Mouse (Mus musculus) lung, embryonic 15.5 days (tissue): ENCODE results near the gene Pax3. TPM values are rescaled to one million over a fixed set of nuclear protein-coding genes. Genes with fewer than 3 reads are reported as not detected.

Experiments
- ATAC-seq: fragments of 200-750 bp; cut with Nextera tagmentation; 2 replicates; pipeline ENCODE4 v1.8.0; 2017; ENCODE audit warnings: moderate number of reproducible peaks, borderline replicate concordance; ENCODE audit not compliant: low FRiP score, low TSS enrichment; ENCODE audit errors: extremely low read depth
- H3K27ac ChIP-seq: fragments of 300-500 bp; sonication (generic); 2 replicates; pipeline ENCODE4 v1.5.1; 2015; ENCODE audit warnings: moderate library complexity, mild to moderate bottlenecking, inconsistent platforms
- H3K27me3 ChIP-seq: fragments of 300-500 bp; sonication (generic); 2 replicates; pipeline ENCODE4 v1.6.1; 2015; ENCODE audit warnings: inconsistent platforms
- H3K36me3 ChIP-seq: fragments of 300-500 bp; sonication (generic); 2 replicates; pipeline ENCODE4 v1.6.1; 2015; ENCODE audit warnings: inconsistent platforms
- H3K4me1 ChIP-seq: fragments of 300-500 bp; sonication (generic); 2 replicates; pipeline ENCODE4 v1.6.1; 2015; ENCODE audit warnings: inconsistent platforms
- H3K4me2 ChIP-seq: fragments of 300-500 bp; sonication (generic); 2 replicates; pipeline ENCODE4 v1.6.1; 2015; ENCODE audit warnings: inconsistent platforms, mild to moderate bottlenecking, moderate library complexity
- H3K4me3 ChIP-seq: fragments of 300-500 bp; sonication (generic); 2 replicates; pipeline ENCODE4 v1.5.1; 2015; ENCODE audit warnings: mild to moderate bottlenecking, inconsistent platforms
- H3K9ac ChIP-seq: fragments of 300-500 bp; sonication (generic); 2 replicates; pipeline ENCODE4 v1.6.1; 2015; ENCODE audit warnings: inconsistent platforms
- H3K9me3 ChIP-seq: fragments of 300-500 bp; sonication (generic); 2 replicates; pipeline ENCODE4 v1.6.1; 2016; ENCODE audit warnings: inconsistent platforms
- WGBS: fragments of 180-500 bp; shearing (Covaris S2); methylation state at CpG from one replicate; pipeline ENCODE4 v1.1.7; 2015; 5-methylcytosine and 5-hydroxymethylcytosine counted together
- polyA plus RNA-seq: library from polyadenylated mRNA; unstranded; fragments of >200 nt; fragmentation: Nextera tagmentation; extraction: Ambion mirVana; gene quantifications from 2 replicates; pipeline ENCODE4 v1.2.1, GENCODE M21; 2015

Pax3 gene
- polyA plus RNA-seq: 0.04 and 0.06 TPM in 2 replicates

- H3K27me3 ChIP-seq: peaks cover 100% of the 10 kb centered on the region
- 0 out of 2 replicates have a peak, but pooled peaks have one; percentile 25 for ATAC-seq
- peaks cover 13% of the 10 kb centered on the region for H3K4me1 ChIP-seq
- no peak within 1 kb of the TSS for H3K9ac ChIP-seq
- no peaks in the 10 kb centered on the region for H3K36me3 ChIP-seq
- H3K4me2 ChIP-seq: peak within 1 kb of the TSS; percentile 51
- peak within 1 kb of the TSS; percentile 25 for H3K4me3 ChIP-seq
- H3K27ac ChIP-seq: no peak within 1 kb of the TSS
- WGBS: 1% methylated on average over 37 of the region's 37 CpGs
- no peaks in the 10 kb centered on the region for H3K9me3 ChIP-seq
Measured at GRCm38 (mm10) chr1:78196751-78197311, at the start of gene Pax3. TSS of gene Pax3 (minus strand) at chr1:78197134.

DNA sequence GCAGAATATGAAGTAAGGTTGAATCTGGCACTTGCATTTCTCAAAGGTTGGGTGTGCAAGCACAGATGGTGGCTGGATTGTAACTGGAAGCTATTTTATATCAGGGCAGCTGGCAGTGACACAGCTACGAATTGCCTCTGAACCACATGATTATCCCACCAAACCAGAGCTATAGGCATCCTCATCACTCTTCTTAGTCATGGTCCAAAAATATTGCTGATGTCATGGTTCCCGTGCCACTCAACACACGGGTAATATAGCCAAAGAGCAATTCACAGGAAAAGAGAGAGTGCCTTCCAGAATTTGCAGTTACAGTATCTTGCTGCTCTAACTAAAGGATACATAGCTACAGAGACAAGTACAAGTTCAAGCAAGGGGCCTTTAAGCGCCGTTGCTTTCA, 37.4 kb upstream of the Pax3 start:
- H3K27ac ChIP-seq: no peak overlapping the region
- H3K27me3 ChIP-seq: no peaks in the 10 kb centered on the region
- no peaks in the 10 kb centered on the region for H3K9me3 ChIP-seq
- H3K4me1 ChIP-seq: no peaks in the 10 kb centered on the region
- H3K4me2 ChIP-seq: no peak overlapping the region
- no peaks in the 10 kb centered on the region for H3K36me3 ChIP-seq
- no peak overlapping the region for H3K9ac ChIP-seq
- 80% methylated on average over 5 of the region's 5 CpGs for WGBS
- no peak for ATAC-seq
- no peak overlapping the region for H3K4me3 ChIP-seq

GRCm38 (mm10) chr1:78231901-78232546, 35.1 kb upstream of the Pax3 start:
- Histone ChIP-seq H3K4me2 (no peak overlapping the region), H3K27me3 (peaks cover 4% of the 10 kb centered on the region; the same call in 1 of the 2 replicates), H3K36me3 (no peaks in the 10 kb centered on the region), H3K4me1 (no peaks in the 10 kb centered on the region), H3K4me3 (no peak overlapping the region), H3K9ac (no peak overlapping the region), H3K9me3 (no peaks in the 10 kb centered on the region), H3K27ac (no peak overlapping the region)
- 40% methylated on average over 10 of the region's 10 CpGs for WGBS
- no peak for ATAC-seq

DNA sequence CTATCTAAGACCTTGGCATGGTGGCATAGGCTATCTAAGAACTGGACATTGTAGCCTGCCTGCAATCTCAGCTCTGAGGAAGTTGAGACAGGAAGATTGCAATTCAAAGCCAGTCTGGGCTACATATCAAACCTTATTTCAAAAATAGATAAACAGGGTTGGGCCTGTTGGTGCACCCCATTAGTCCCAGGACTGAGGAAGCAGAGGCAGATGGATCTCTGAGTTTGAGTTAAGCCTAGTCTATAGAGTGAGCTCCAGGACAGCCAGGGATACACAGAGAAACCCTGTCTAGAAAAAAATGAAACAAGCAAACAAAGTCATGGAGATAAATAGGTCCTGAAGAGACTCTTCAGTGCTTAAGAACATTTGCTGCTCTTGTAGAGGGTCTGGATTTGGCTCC, 32.9 kb upstream of the Pax3 start:
- no peak overlapping the region for H3K4me2 ChIP-seq
- H3K4me1 ChIP-seq: no peaks in the 10 kb centered on the region
- no peak for ATAC-seq

GRCm38 (mm10) chr1:78228771-78229170, 31.8 kb upstream of the Pax3 start:
- peaks cover 9% of the 10 kb centered on the region; the same call in 1 of the 2 replicates for H3K27me3 ChIP-seq
- no peak overlapping the region for H3K27ac ChIP-seq
- no peaks in the 10 kb centered on the region for H3K4me1 ChIP-seq
- H3K4me3 ChIP-seq: no peak overlapping the region
- WGBS: 66% methylated on average over 5 of the region's 5 CpGs
- H3K36me3 ChIP-seq: no peaks in the 10 kb centered on the region
- H3K9ac ChIP-seq: no peak overlapping the region
- ATAC-seq: no peak
- no peaks in the 10 kb centered on the region for H3K9me3 ChIP-seq
- no peak overlapping the region for H3K4me2 ChIP-seq

More for the DNA sequence above, 32.9 kb upstream of the Pax3 start:
- no peak overlapping the region for H3K4me3 ChIP-seq
- no peak overlapping the region for H3K27ac ChIP-seq
- H3K9ac ChIP-seq: no peak overlapping the region
- peaks cover 9% of the 10 kb centered on the region; the same call in 1 of the 2 replicates for H3K27me3 ChIP-seq
- no peaks in the 10 kb centered on the region for H3K9me3 ChIP-seq
- no peaks in the 10 kb centered on the region for H3K36me3 ChIP-seq

GRCm38 (mm10) chr1:78218057-78218780, 21.3 kb upstream of the Pax3 start:
- H3K4me1 ChIP-seq: peaks cover 29% of the 10 kb centered on the region
- no peak overlapping the region for H3K9ac ChIP-seq
- H3K27me3 ChIP-seq: peaks cover 87% of the 10 kb centered on the region
- H3K36me3 ChIP-seq: no peaks in the 10 kb centered on the region
- under 1% methylated on average over 19 of the region's 19 CpGs for WGBS
- peak overlapping the region; percentile 98 for H3K4me2 ChIP-seq
- H3K9me3 ChIP-seq: no peaks in the 10 kb centered on the region
- no peak for ATAC-seq
- H3K4me3 ChIP-seq: peak overlapping the region; percentile 58
- H3K27ac ChIP-seq: no peak overlapping the region

- H3K4me2 ChIP-seq: peak overlapping the region; percentile 98
- H3K36me3 ChIP-seq: no peaks in the 10 kb centered on the region
- peak; percentile 55 for ATAC-seq
- 0% methylated on average over 79 of the region's 79 CpGs for WGBS
- H3K27me3 ChIP-seq: peaks cover 95% of the 10 kb centered on the region
- H3K4me3 ChIP-seq: peak overlapping the region; percentile 58
- H3K9me3 ChIP-seq: no peaks in the 10 kb centered on the region
- peak overlapping the region; percentile 40 for H3K9ac ChIP-seq
- H3K4me1 ChIP-seq: peaks cover 29% of the 10 kb centered on the region
- no peak overlapping the region for H3K27ac ChIP-seq
Measured at GRCm38 (mm10) chr1:78217151-78218034, 20.5 kb upstream of the Pax3 start.

DNA sequence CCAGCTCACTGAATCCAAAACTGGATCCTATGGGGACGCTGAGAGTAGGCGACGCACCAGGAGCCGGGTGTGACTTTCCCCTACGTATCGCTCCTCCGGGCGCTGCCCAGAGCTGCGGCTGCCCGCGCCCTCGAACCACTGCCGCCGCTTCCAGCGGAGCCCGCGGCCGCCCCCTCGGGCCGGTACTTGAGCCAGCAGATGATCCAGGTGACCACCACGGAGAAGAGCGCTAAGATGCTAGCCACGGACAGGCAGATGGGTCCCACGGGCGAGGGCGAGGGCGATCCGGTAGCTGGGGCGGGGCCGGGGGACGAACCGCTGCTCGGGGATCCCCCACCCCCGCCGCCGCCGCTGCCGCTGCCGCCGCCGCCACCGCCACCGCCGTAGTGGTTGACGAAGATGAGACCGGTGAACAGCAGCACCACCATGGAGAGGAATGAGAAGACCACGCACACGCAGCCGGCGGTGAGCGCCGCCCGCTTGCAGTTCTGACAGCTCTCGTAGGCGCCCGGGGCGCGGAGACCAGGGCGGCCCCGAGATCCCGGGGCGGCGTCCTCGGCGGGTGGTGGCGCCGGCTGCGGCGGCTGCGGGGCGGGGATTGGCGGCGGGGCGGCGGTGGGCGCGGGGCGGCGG, 19.7 kb upstream of the Pax3 start:
- H3K4me1 ChIP-seq: peaks cover 29% of the 10 kb centered on the region
- WGBS: 1% methylated on average over 46 of the region's 79 CpGs

DNA sequence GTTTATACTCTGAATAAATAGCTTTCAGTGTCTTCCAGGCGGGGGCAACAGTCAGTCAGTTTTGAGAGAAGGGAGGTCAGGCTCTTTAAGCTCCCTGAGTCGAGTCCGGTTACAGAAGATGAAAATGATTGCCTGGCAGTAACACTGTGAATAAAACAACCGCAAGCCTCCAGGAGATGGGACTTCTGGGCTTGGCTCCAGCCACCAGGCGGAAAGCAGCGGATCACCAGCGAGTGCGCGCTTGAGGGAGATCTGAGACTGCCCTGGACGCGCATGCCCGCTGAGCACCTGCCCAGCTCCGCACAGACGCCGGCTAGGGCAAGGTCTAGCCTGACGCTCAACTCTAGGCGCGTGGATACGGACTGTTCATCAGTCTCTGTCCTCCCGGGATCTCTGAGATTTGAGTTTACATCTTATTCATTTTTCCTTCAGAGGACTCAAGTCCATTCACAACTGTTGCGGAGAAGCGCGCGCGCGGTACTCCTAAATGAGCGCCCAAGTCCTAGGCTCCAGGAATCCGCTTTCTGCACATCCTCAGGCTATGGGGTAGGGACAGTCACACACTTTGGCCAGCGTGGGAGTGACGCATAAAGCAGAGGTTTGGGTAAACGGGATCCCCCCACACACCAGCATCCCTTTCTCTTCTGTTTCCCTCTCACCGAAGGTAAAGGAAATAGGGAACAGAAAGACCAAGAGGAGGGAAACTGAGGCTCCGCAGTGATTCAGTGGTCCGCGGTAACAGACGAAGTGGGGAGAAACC, 19.0 kb upstream of the Pax3 start:
- WGBS: under 1% methylated on average over 36 of the region's 36 CpGs
- peak overlapping the region; percentile 58 for H3K4me3 ChIP-seq
- no peaks in the 10 kb centered on the region for H3K36me3 ChIP-seq
- H3K4me2 ChIP-seq: peak overlapping the region; percentile 98
- no peaks in the 10 kb centered on the region for H3K9me3 ChIP-seq
- H3K27ac ChIP-seq: no peak overlapping the region
- peaks cover 100% of the 10 kb centered on the region for H3K27me3 ChIP-seq
- no peak overlapping the region for H3K9ac ChIP-seq
- peaks cover 29% of the 10 kb centered on the region for H3K4me1 ChIP-seq
- ATAC-seq: peak; percentile 60; the same call in 1 of the 2 replicates

More for the DNA sequence above, 19.7 kb upstream of the Pax3 start:
- Histone ChIP-seq H3K4me3 (peak overlapping the region; percentile 58), H3K9ac (peak overlapping the region; percentile 40), H3K27me3 (peaks cover 100% of the 10 kb centered on the region), H3K27ac (no peak overlapping the region), H3K4me2 (peak overlapping the region; percentile 98), H3K9me3 (no peaks in the 10 kb centered on the region), H3K36me3 (no peaks in the 10 kb centered on the region)
- ATAC-seq: peak; percentile 24; the same call in 1 of the 2 replicates

DNA sequence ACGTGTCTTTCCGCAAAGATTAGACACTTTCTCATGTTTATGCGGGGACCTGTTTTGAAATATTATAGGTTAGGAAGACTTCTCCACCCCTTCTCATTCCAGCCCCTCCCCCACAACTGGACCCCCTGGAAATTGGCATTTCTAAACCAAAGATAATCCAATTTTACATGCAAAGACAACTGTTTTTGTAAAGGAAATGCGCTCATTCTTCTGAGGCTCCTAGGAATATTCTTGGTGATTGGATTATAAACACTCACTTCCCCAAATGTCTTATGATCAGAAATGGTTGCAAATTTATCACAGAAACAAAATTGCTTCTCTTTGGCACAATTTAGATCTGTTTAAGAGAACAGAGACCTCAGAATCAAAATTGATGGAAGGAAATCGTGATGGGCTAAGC, 14.1 kb upstream of the Pax3 start:
- no peak overlapping the region for H3K27ac ChIP-seq
- WGBS: 4% methylated on average over 5 of the region's 5 CpGs
- H3K4me1 ChIP-seq: peaks cover 5% of the 10 kb centered on the region; the same call in 1 of the 2 replicates
- peaks cover 100% of the 10 kb centered on the region for H3K27me3 ChIP-seq
- no peaks in the 10 kb centered on the region for H3K36me3 ChIP-seq
- no peak overlapping the region for H3K4me2 ChIP-seq
- no peaks in the 10 kb centered on the region for H3K9me3 ChIP-seq
- H3K9ac ChIP-seq: no peak overlapping the region
- no peak overlapping the region for H3K4me3 ChIP-seq
- no peak for ATAC-seq
